Mouse (Mus musculus) heart, embryonic 10.5 days (tissue): ENCODE data around the gene 2810021J22Rik. TPM values are rescaled to one million over a fixed set of nuclear protein-coding genes. Genes with fewer than 3 reads are reported as not detected.

Source experiments
- DNase-seq: peaks from one replicate; pipeline ENCODE4 v3.0.0-alpha.2; 2017; ENCODE audit warnings: low spot score
- H3K27ac ChIP-seq: fragments of 300-500 bp; sonication (generic); 2 replicates; pipeline ENCODE4 v1.5.1; 2016; ENCODE audit warnings: mild to moderate bottlenecking
- H3K27me3 ChIP-seq: fragments of 300-500 bp; sonication (generic); 2 replicates; pipeline ENCODE4 v1.6.1; 2016; ENCODE audit warnings: mild to moderate bottlenecking; ENCODE audit not compliant: poor library complexity, insufficient read depth, severe bottlenecking
- H3K36me3 ChIP-seq: fragments of 300-500 bp; sonication (generic); 2 replicates; pipeline ENCODE4 v1.6.1; 2016; ENCODE audit warnings: mild to moderate bottlenecking, moderate library complexity
- H3K4me1 ChIP-seq: fragments of 300-500 bp; sonication (generic); 2 replicates; pipeline ENCODE4 v1.6.1; 2016; ENCODE audit warnings: mild to moderate bottlenecking
- H3K4me3 ChIP-seq: fragments of 300-500 bp; sonication (generic); 2 replicates; pipeline ENCODE4 v1.5.1; 2016; ENCODE audit warnings: mild to moderate bottlenecking, moderate library complexity
- H3K9me3 ChIP-seq: fragments of 300-500 bp; sonication (generic); 2 replicates; pipeline ENCODE4 v1.6.1; 2016; ENCODE audit warnings: mild to moderate bottlenecking, moderate library complexity
- WGBS: fragments of 180-500 bp; shearing (Covaris S2); methylation state at CpG from one replicate; pipeline ENCODE4 v1.1.7; 2016; 5-methylcytosine and 5-hydroxymethylcytosine counted together
- polyA plus RNA-seq: library from polyadenylated mRNA; unstranded; fragments of >200 nt; fragmentation: Nextera tagmentation; extraction: Ambion mirVana; gene quantifications from 2 replicates; pipeline ENCODE4 v1.2.1, GENCODE M21; 2016

2810021J22Rik gene
- polyA plus RNA-seq, 1 experiment from 2014 or later, result 8.1 TPM

GRCm38 (mm10) chr11:58894456-58894855 lies 27.4 kb downstream of the 2810021J22Rik start:
- no peaks in the 10 kb centered on the region for H3K4me1 ChIP-seq
- DNase-seq, result no peak
- H3K4me3 ChIP-seq, result no peak overlapping the region
- H3K36me3 ChIP-seq, result peaks cover 75% of the 10 kb centered on the region
- WGBS, result 80% methylated on average over 6 of the region's 6 CpGs
- no peaks in the 10 kb centered on the region for H3K9me3 ChIP-seq
- no peaks in the 10 kb centered on the region for H3K27me3 ChIP-seq
- H3K27ac ChIP-seq, result no peak overlapping the region

- H3K4me1 ChIP-seq, result no peaks in the 10 kb centered on the region
- peaks cover 65% of the 10 kb centered on the region for H3K36me3 ChIP-seq
- H3K9me3 ChIP-seq, result no peaks in the 10 kb centered on the region
- H3K27ac ChIP-seq, result no peak overlapping the region
- WGBS, result 80% methylated on average over 6 of the region's 6 CpGs
- DNase-seq, result no peak
- no peak overlapping the region for H3K4me3 ChIP-seq
- H3K27me3 ChIP-seq, result no peaks in the 10 kb centered on the region
Observed at GRCm38 (mm10) chr11:58897485-58897884, 30.5 kb downstream of the 2810021J22Rik start.

GRCm38 (mm10) chr11:58901080-58901479 lies 34.1 kb downstream of the 2810021J22Rik start:
- no peak overlapping the region for H3K4me3 ChIP-seq
- no peaks in the 10 kb centered on the region for H3K27me3 ChIP-seq
- H3K36me3 ChIP-seq, result peaks cover 42% of the 10 kb centered on the region
- DNase-seq, result no peak
- no peaks in the 10 kb centered on the region for H3K9me3 ChIP-seq
- peaks cover 21% of the 10 kb centered on the region for H3K4me1 ChIP-seq
- no peak overlapping the region for H3K27ac ChIP-seq

GRCm38 (mm10) chr11:58903511-58904409 lies 36.7 kb downstream of the 2810021J22Rik start, which contains the start of gene Zfp39:
Gene Zfp39 (minus strand): TSS chr11:58904225.
- H3K27me3 ChIP-seq, result no peaks in the 10 kb centered on the region
- peaks cover 21% of the 10 kb centered on the region for H3K4me1 ChIP-seq
- no peaks in the 10 kb centered on the region for H3K9me3 ChIP-seq
- H3K27ac ChIP-seq, result peak within 1 kb of the TSS; percentile 96
- H3K36me3 ChIP-seq, result peaks cover 25% of the 10 kb centered on the region
- H3K4me3 ChIP-seq, result peak within 1 kb of the TSS; percentile 88
- peak; percentile 98 for DNase-seq
- WGBS, result under 1% methylated on average over 40 of the region's 40 CpGs

GRCm38 (mm10) chr11:58904410-58904718 lies 37.3 kb downstream of the 2810021J22Rik start:
- Histone ChIP-seq H3K4me3 (peak overlapping the region; percentile 88), H3K9me3 (no peaks in the 10 kb centered on the region), H3K27ac (peak overlapping the region; percentile 96), H3K27me3 (no peaks in the 10 kb centered on the region), H3K36me3 (peaks cover 18% of the 10 kb centered on the region), H3K4me1 (peaks cover 21% of the 10 kb centered on the region)
- WGBS, result 7% methylated on average over 8 of the region's 8 CpGs
- no peak for DNase-seq

GRCm38 (mm10) chr11:58904838-58905237 lies 37.8 kb downstream of the 2810021J22Rik start:
- Histone ChIP-seq H3K4me1 (peaks cover 21% of the 10 kb centered on the region), H3K9me3 (no peaks in the 10 kb centered on the region), H3K27me3 (no peaks in the 10 kb centered on the region), H3K36me3 (peaks cover 18% of the 10 kb centered on the region), H3K27ac (no peak overlapping the region), H3K4me3 (peak overlapping the region; percentile 88; the same call in 1 of the 2 replicates)
- WGBS, result 49% methylated on average over 6 of the region's 6 CpGs
- no peak for DNase-seq

- Histone ChIP-seq H3K4me3 (peak overlapping the region; percentile 56; the same call in 1 of the 2 replicates), H3K27ac (peak overlapping the region; percentile 87; the same call in 1 of the 2 replicates), H3K4me1 (peaks cover 12% of the 10 kb centered on the region), H3K27me3 (0 out of 2 replicates have a peak, but pooled peaks cover 4% of the 10 kb centered on the region), H3K36me3 (no peaks in the 10 kb centered on the region), H3K9me3 (no peaks in the 10 kb centered on the region)
- no peak for DNase-seq
- WGBS, result 68% methylated on average over 1 of the region's 1 CpGs
Observed at GRCm38 (mm10) chr11:58913776-58914175, 46.8 kb downstream of the 2810021J22Rik start.

- Histone ChIP-seq H3K4me1 (peaks cover 15% of the 10 kb centered on the region), H3K9me3 (no peaks in the 10 kb centered on the region), H3K36me3 (no peaks in the 10 kb centered on the region), H3K27ac (peak overlapping the region; percentile 87), H3K4me3 (peak overlapping the region; percentile 56), H3K27me3 (0 out of 2 replicates have a peak, but pooled peaks cover 4% of the 10 kb centered on the region)
- DNase-seq, result no peak
- WGBS, result 13% methylated on average over 17 of the region's 17 CpGs
Observed at GRCm38 (mm10) chr11:58914461-58915028, 47.5 kb downstream of the 2810021J22Rik start.

GRCm38 (mm10) chr11:58916879-58917744 lies 50.1 kb downstream of the 2810021J22Rik start:
- 48% methylated on average over 14 of the region's 14 CpGs for WGBS
- H3K27me3 ChIP-seq, result 0 out of 2 replicates have a peak, but pooled peaks cover 8% of the 10 kb centered on the region
- H3K4me1 ChIP-seq, result peaks cover 21% of the 10 kb centered on the region
- H3K36me3 ChIP-seq, result no peaks in the 10 kb centered on the region
- no peak overlapping the region for H3K4me3 ChIP-seq
- no peak for DNase-seq
- H3K27ac ChIP-seq, result no peak overlapping the region
- H3K9me3 ChIP-seq, result no peaks in the 10 kb centered on the region

GRCm38 (mm10) chr11:58917745-58918366 lies 50.8 kb downstream of the 2810021J22Rik start, which contains the start of gene Btnl10:
Gene Btnl10 (plus strand): TSS chr11:58917908.
- no peak within 1 kb of the TSS for H3K4me3 ChIP-seq

GRCm38 (mm10) chr11:58918759-58919158 lies 51.7 kb downstream of the 2810021J22Rik start:
- 77% methylated on average over 5 of the region's 5 CpGs for WGBS
- peaks cover 21% of the 10 kb centered on the region for H3K4me1 ChIP-seq
- no peaks in the 10 kb centered on the region for H3K9me3 ChIP-seq
- no peak for DNase-seq
- no peak overlapping the region for H3K4me3 ChIP-seq
- H3K27ac ChIP-seq, result no peak overlapping the region
- H3K36me3 ChIP-seq, result no peaks in the 10 kb centered on the region
- peaks cover 16% of the 10 kb centered on the region; the same call in 1 of the 2 replicates for H3K27me3 ChIP-seq

More at GRCm38 (mm10) chr11:58917745-58918366, 50.8 kb downstream of the 2810021J22Rik start, which contains the start of gene Btnl10:
- Histone ChIP-seq H3K36me3 (no peaks in the 10 kb centered on the region), H3K9me3 (no peaks in the 10 kb centered on the region), H3K27me3 (0 out of 2 replicates have a peak, but pooled peaks cover 8% of the 10 kb centered on the region), H3K4me1 (peaks cover 21% of the 10 kb centered on the region), H3K27ac (no peak within 1 kb of the TSS)
- no peak for DNase-seq
- 77% methylated on average over 12 of the region's 12 CpGs for WGBS

- WGBS, result 85% methylated on average over 9 of the region's 9 CpGs
- H3K4me3 ChIP-seq, result no peak overlapping the region
- H3K9me3 ChIP-seq, result no peaks in the 10 kb centered on the region
- DNase-seq, result no peak
- peaks cover 18% of the 10 kb centered on the region; the same call in 1 of the 2 replicates for H3K27me3 ChIP-seq
- no peaks in the 10 kb centered on the region for H3K36me3 ChIP-seq
- H3K4me1 ChIP-seq, result peaks cover 13% of the 10 kb centered on the region
- H3K27ac ChIP-seq, result no peak overlapping the region
Observed at GRCm38 (mm10) chr11:58922420-58922819, 55.4 kb downstream of the 2810021J22Rik start.
